Mouse (Mus musculus) mature B cell (primary cell): ENCODE data around the gene Myh6.
"Not testable (repeated sequence)": the region's sequence is repeated elsewhere in the genome, so short reads cannot be mapped to it uniquely, and the experiment has no call there.

Experiments used
- in situ Hi-C: fragments of 300-500 bp; cut with MboI; formaldehyde crosslinking; loops from 2 replicates; pipeline ENCODE4 v1.14.3; 2019

Myh6 gene

DNA sequence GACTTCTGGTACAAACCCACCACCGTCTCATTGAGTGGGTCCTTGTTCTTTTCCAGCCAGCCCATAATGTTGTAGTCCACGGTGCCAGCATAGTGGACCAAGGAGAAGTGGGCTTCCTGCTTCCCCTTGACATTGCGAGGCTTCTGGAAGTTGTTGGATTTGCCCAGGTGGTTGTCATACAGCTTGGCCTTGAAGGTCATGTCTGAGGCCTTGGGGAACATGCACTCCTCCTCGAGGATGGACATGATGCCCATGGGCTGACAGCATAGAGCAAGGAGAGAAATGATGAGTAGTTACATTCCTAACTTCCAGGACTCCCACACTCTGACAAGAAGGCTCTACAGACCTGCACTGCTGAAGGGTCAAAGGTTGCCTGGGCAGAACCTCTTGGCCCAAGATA, 8.2 kb downstream of the Myh6 start:
- in situ Hi-C loops: no loop called here

GRCm38 (mm10) chr14:54956533-54956932, 10.2 kb downstream of the Myh6 start:
- in situ Hi-C loops: no loop called here

DNA sequence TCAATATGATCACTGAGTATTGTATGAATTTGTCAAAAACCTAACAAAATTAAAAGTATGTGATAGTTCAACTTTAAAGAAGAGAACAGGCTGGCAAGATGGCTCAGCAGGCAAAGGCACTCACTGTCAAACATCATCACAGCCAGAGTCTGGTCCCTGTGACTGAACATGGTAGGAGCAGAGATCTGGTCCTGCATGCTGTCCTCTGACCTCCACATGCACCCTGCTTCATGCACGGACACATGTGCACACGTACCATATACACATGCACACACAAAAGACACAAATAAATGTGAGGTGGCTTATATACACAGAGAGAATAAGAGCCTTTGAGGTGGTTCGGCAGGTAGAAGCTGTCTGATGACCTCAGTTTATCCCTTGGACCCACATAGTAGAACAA, 11.2 kb downstream of the Myh6 start:
- in situ Hi-C loops: no loop called here

DNA sequence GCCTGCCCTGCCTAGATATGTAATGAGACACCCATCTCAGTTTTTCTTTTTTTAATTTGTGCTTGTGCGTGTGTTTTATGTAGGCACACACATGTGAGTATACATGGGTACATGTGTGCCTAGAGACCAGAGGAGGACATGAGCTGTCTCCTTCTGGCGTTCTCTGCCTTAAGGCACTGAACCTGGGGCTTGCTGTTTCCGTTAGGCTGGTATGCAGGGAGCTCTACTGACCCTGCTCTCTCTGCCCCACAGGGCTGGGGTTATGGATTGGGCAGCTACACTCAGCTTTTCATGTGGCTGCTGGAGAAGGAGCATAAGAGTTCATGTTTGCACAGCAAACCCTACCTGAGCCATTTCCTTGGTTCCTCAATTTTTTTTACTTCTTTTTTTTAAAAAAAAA, 12.3 kb downstream of the Myh6 start:
- in situ Hi-C loops: no loop called here

- in situ Hi-C loops: no loop called here
These were observed 13.0 kb downstream of the Myh6 start for GRCm38 (mm10) chr14:54953664-54954206.

DNA sequence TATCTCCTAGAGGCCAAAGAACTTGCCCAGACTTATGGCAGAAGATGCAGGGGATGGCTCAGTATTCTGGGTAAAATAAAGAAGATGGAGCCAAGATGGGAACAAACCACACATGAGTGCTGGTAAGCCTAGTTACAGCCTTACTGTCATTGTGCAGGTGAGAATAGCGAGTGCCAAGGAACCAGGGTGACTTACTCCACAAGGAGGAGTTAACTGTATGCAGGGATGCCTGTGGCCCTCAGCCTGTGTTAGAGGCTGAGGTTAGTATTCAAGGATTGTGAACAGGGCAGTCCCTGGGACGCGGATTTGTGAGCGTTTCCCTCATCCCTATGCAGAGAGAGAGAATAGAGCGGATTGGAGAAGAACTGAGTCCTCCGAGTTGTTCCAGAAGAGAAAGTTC, 15.1 kb downstream of the Myh6 start:
- in situ Hi-C loops: no loop called here

DNA sequence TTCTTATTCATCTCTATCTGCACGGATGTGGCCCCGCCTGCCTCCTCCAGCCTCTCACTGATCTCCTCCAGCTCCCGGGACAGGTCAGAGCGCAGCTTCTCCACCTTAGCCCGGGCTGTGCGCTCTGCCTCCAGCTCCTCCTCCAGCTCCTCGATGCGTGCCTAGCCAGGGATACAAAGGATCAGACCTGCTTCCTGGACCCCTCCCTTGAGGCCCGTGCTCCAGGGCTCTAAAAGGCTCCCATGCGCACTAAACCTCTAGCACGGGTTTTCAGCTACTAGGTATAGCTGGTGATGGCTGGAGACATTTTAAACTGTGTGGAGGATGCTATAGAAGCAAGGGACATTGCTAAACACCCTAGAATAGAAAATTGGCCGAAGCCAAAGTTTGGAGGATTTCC, 16.2 kb downstream of the Myh6 start:
- in situ Hi-C loops: no loop called here

DNA sequence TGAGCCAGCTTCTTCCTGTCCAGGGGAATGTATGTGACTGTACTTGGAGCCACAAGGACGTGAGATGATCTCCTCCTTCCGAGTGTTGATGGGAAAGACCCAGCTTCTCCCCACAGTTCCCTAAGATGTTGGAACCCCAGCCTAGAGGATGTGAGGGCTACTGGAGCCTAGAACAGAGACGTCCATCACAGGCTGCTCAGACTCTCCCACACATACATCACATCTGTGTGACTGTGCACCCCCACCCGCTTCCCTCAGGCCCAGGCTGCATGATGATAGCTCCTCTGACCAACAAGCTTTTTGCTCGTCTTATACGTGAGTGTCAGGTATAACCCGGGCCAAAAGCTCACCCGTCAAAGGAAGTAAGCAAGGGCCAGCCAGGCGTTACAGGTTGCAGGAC, 17.9 kb downstream of the Myh6 start:
- in situ Hi-C loops: no loop called here

- in situ Hi-C loops: not testable (repeated sequence)
These were observed 19.7 kb downstream of the Myh6 start for GRCm38 (mm10) chr14:54947008-54947407.

GRCm38 (mm10) chr14:54945975-54946704, 20.6 kb downstream of the Myh6 start:
- in situ Hi-C loops: no loop called here

- in situ Hi-C loops: no loop called here
These were observed 21.8 kb downstream of the Myh6 start for GRCm38 (mm10) chr14:54944939-54945338.

DNA sequence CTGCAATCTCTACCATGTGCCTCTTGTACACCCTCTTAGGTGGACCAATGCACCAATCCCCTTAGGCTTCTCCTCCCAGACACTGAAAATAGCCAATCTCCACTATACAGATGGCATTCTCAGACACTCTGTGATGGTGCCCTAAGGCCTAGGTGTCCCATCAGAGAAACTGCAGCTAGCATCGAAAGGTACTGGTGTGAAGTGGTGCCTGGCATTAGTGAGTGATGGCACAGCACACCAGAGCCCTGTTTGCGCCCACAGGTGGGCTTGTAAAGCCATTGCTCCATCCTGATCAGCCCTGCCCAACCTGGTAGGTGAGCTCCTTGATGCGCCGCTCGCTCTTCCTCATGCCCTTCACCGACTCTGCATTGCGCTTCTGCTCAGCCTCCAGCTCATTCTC, 22.8 kb downstream of the Myh6 start:
- in situ Hi-C loops: no loop called here

DNA sequence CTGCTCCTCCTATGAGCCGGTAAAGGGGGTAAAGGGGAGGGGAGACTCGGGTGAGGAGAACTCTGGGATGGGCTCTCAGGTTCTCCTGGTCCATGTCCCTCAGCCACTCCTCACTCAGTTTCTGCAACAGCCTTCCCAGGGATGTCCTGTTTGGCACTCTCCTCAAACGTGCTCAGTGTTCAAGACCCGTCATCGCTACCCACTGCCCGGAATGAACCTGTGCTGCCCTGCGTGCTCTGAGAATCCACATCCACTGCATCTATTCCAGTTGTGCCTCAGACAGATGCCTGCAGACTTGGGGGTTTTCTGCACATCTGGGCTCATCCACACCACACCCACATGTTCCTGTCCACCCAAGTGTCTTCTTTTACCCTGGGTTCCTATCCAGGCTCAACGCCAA, 24.2 kb downstream of the Myh6 start:
- in situ Hi-C loops: no loop called here

DNA sequence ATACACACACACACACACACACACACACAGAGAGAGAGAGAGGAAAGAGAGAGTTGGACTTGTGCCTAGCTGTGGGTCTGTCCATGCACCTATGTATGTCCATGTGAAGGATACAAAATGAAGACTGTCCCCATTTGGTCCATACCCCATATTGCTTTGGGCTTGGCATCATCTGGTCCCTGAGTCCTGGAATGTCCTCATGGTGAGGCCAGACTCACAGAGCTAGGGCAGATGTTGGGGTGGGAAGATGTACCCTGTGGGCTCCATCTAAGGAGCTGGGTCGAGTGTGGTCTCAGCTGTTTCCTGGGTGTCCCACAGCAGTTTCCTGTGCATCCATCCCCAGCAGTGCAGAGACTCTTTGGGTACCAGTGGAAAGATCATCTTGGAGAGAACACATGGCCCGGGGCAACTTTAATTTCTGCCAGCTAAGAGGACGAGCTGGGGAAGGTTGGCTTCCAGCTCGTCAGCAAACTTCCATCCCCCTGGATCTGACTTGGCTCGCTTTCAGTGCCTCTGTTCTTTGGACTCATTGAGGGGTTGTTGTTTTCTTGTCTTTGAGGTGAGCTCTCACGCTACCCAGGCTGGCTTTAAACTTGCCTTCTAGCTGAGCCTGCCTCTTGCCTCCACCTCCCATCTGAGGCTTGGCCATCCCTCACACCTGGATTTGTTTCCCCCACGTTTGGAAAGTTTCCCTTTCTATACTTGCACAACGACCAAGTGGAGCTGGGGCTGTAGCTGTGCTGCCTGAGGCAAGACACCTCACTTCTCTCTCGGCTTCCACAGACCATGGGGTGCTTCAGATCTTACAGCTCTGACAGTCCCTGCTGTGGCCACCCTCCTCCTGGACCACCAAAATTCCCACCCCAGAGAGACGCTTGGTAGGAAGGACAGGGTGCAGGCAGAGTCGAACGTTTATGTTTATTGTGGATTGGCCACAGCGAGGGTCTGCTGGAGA, 25.4 kb downstream of the Myh6 start:
- in situ Hi-C loops: no loop called here

DNA sequence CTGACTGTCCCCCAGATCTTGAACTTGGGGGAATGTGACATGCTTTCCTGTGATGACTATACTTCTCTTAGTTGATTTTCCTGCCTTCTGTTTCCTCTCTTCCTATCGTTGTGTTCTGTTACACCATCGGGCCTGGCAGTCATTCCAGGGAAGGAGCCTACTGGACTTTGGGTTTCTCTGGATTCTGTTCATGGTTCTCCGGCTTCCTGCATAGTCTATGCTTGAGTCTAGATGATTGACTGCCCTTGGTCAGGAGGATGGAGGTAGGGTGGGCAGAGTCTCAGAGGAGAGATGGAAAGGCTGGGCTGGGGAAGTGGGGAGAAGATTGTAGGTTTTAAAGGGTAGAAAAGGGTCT, 26.6 kb downstream of the Myh6 start:
- in situ Hi-C loops: no loop called here

- in situ Hi-C loops: no loop called here
These were observed 27.1 kb downstream of the Myh6 start for GRCm38 (mm10) chr14:54939434-54940175.

GRCm38 (mm10) chr14:54938431-54939219, 28.1 kb downstream of the Myh6 start:
- in situ Hi-C loops: no loop called here

DNA sequence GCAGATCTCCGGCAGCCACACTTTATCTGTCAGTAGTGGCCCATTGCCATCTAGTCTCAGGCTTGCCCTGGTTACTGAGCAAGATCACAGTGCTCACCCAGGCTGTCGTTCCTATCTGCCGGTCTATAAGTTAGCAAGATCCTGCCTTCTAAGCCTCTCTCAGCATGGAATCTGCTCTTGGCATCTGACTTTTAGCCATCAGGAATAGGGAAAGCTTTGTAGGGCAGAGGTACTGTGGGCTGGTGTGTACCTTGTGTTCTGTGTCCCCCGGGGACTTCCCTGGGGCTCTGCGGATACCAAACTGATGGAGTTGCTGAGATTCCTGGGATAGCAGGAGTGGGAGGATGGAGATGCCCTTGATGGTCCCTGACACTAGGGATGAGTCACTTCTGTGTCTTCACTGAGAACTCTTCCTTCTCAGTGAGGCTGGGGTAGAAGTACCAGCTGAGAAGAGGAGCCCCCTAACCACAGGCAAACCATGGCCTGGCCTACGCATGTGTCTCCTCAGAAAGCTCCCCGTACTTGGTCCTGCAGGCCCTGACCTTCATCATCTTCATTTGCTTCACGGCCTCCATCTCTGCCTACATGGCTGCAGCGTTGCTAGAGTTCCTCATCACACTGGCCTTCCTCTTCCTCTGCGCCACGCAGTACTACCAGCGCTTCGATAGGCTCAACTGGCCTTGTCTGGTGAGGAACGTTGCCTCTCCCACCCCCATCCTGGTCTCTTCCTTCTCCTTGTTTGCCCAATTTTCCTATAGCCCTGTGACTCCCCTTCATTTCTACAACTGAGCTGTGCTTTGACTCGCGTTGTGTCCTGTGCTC, 29.2 kb downstream of the Myh6 start:
- in situ Hi-C loops: no loop called here

- in situ Hi-C loops: no loop called here
These were observed 29.9 kb downstream of the Myh6 start for GRCm38 (mm10) chr14:54936831-54937160.
